Mouse (Mus musculus) kidney, postnatal 10 days (tissue): ENCODE results near the gene Rps6ka5.
A peak's percentile ranks its signal among the peaks of the same experiment; 100 is the strongest.

Experiments used
- DNase-seq: peaks from one replicate; pipeline ENCODE4 v3.0.0; 2021; ENCODE audit warnings: mixed read lengths

The Rps6ka5 gene

GRCm38 (mm10) chr12:100726651-100727050 is at the start of gene Rps6ka5:
Rps6ka5 (minus strand) TSS chr12:100726983.
- no peak for DNase-seq

- peak; percentile 62 for DNase-seq
These were observed 49.3 kb upstream of the Rps6ka5 start for GRCm38 (mm10) chr12:100775911-100776581.

GRCm38 (mm10) chr12:100775291-100775690 is 48.5 kb upstream of the Rps6ka5 start:
- DNase-seq, result no peak

- no peak for DNase-seq
These were observed 48.0 kb upstream of the Rps6ka5 start for GRCm38 (mm10) chr12:100774756-100775155.

- peak; percentile 57 for DNase-seq
These were observed 45.6 kb upstream of the Rps6ka5 start for GRCm38 (mm10) chr12:100772230-100772984.

- DNase-seq, result no peak
These were observed 44.0 kb upstream of the Rps6ka5 start for GRCm38 (mm10) chr12:100770765-100771164.

GRCm38 (mm10) chr12:100769871-100770270 is 43.1 kb upstream of the Rps6ka5 start:
- DNase-seq, result no peak

GRCm38 (mm10) chr12:100764329-100765018 is 37.7 kb upstream of the Rps6ka5 start:
- no peak for DNase-seq

GRCm38 (mm10) chr12:100762663-100763425 is 36.1 kb upstream of the Rps6ka5 start:
- no peak for DNase-seq

- DNase-seq, result no peak
These were observed 30.6 kb upstream of the Rps6ka5 start for GRCm38 (mm10) chr12:100757427-100757826.

- peak; percentile 18 for DNase-seq
These were observed 26.9 kb upstream of the Rps6ka5 start for GRCm38 (mm10) chr12:100753716-100754115.

GRCm38 (mm10) chr12:100752977-100753376 is 26.2 kb upstream of the Rps6ka5 start:
- no peak for DNase-seq

- DNase-seq, result no peak
These were observed 15.7 kb upstream of the Rps6ka5 start for GRCm38 (mm10) chr12:100742468-100742867.

- DNase-seq, result no peak
These were observed 13.5 kb upstream of the Rps6ka5 start for GRCm38 (mm10) chr12:100740313-100740712.

- DNase-seq, result no peak
These were observed 12.3 kb upstream of the Rps6ka5 start for GRCm38 (mm10) chr12:100739011-100739570.

GRCm38 (mm10) chr12:100738498-100738897 is 11.7 kb upstream of the Rps6ka5 start:
- no peak for DNase-seq

- DNase-seq, result no peak
These were observed 8.8 kb upstream of the Rps6ka5 start for GRCm38 (mm10) chr12:100735581-100735980.

- DNase-seq, result no peak
These were observed 8.4 kb upstream of the Rps6ka5 start for GRCm38 (mm10) chr12:100735156-100735555.

- no peak for DNase-seq
These were observed 2.1 kb upstream of the Rps6ka5 start for GRCm38 (mm10) chr12:100728646-100729485.

GRCm38 (mm10) chr12:100727891-100728290 is 1.1 kb upstream of the Rps6ka5 start:
- DNase-seq, result no peak

GRCm38 (mm10) chr12:100725458-100725786 is 1.4 kb downstream of the Rps6ka5 start:
- no peak for DNase-seq
